Mouse (Mus musculus) CH12.LX (cell line): ENCODE measurements around the gene Slc31a1. TPM values are rescaled to one million over a fixed set of nuclear protein-coding genes. Genes with fewer than 3 reads are reported as not detected.

Experiments
- DNase-seq: peaks from one replicate; pipeline ENCODE4 v3.0.0-alpha.2; 2013; ENCODE audit errors: extremely low read depth
- H3K27ac ChIP-seq: 2 replicates; pipeline ENCODE4 v1.5.1; 2012; ENCODE audit warnings: low read depth, mild to moderate bottlenecking, control low read depth, moderate library complexity; ENCODE audit not compliant: insufficient read depth
- H3K27me3 ChIP-seq: replicated peaks from 2 replicates; pipeline ENCODE3; 2012; ENCODE audit warnings: inconsistent platforms
- H3K36me3 ChIP-seq, 2 experiments: replicated peaks in 1 of 2; 2 replicates each; pipeline versions ENCODE3 to v1.6.1; 2012; ENCODE audit warnings: inconsistent platforms in 1 of 2, low read length in 1 of 2, mild to moderate bottlenecking in 1 of 2, mixed read lengths in 1 of 2, moderate library complexity in 1 of 2; ENCODE audit not compliant: control insufficient read depth in 1 of 2, insufficient read depth in 1 of 2
- H3K4me1 ChIP-seq, 2 experiments: 2 replicates each; pipeline ENCODE4 v1.6.1; 2012; ENCODE audit warnings: inconsistent platforms in 1 of 2, moderate library complexity in 1 of 2; ENCODE audit not compliant: insufficient read depth in 2 of 2, control insufficient read depth in 1 of 2
- H3K4me2 ChIP-seq: 2 replicates; pipeline ENCODE4 v1.6.1; 2012; ENCODE audit warnings: low read depth, mild to moderate bottlenecking, control low read depth; ENCODE audit not compliant: poor library complexity, insufficient read depth, severe bottlenecking
- H3K4me3 ChIP-seq, 3 experiments: fragments of 150-350 bp in 1 of 3; sonication (generic) in 1 of 3; replicated peaks in 1 of 3; 2 replicates each; pipeline versions ENCODE3 to v1.5.1; 2011 to 2012; ENCODE audit warnings: low read depth in 2 of 3, low read length in 2 of 3, mild to moderate bottlenecking in 2 of 3, moderate library complexity in 2 of 3, control low read depth in 1 of 3, improper control_type of control experiment in 1 of 3, inconsistent platforms in 1 of 3, mixed read lengths in 1 of 3; ENCODE audit not compliant: poor library complexity in 1 of 3
- H3K79me2 ChIP-seq: replicated peaks from 2 replicates; pipeline ENCODE4 v1.6.1; 2012; ENCODE audit warnings: mild to moderate bottlenecking, moderate library complexity; ENCODE audit not compliant: control insufficient read depth, poor library complexity, insufficient read depth, severe bottlenecking; ENCODE audit errors: extremely low read depth
- H3K9ac ChIP-seq: 2 replicates; pipeline ENCODE4 v1.6.1; 2012; ENCODE audit warnings: low read depth, mild to moderate bottlenecking, control low read depth, moderate library complexity; ENCODE audit not compliant: insufficient read depth
- H3K9me3 ChIP-seq: replicated peaks from 2 replicates; pipeline ENCODE3; 2012; ENCODE audit warnings: low read length, inconsistent platforms, mixed read lengths
- CHD1 ChIP-seq: IDR thresholded peaks from 2 replicates; pipeline ENCODE4 v1.6.1; 2012; ENCODE audit warnings: low read depth, low read length, improper control_type of control experiment, inconsistent platforms
- CHD2 ChIP-seq: IDR thresholded peaks from 2 replicates; pipeline ENCODE4 v1.6.1; 2011; ENCODE audit warnings: low read length, improper control_type of control experiment
- CTCF ChIP-seq, 2 experiments: IDR thresholded peaks in 1 of 2; conservative IDR thresholded peaks in 1 of 2; 2 replicates each; pipeline ENCODE4 v1.5.1; 2011 to 2012; ENCODE audit warnings: low read depth in 2 of 2, low read length in 2 of 2, improper control_type of control experiment in 1 of 2, inconsistent platforms in 1 of 2, mild to moderate bottlenecking in 1 of 2, moderate library complexity in 1 of 2
- ELF1 ChIP-seq: IDR thresholded peaks from 2 replicates; pipeline ENCODE4 v1.6.1; 2014; ENCODE audit warnings: low read depth, mild to moderate bottlenecking, inconsistent platforms, low read length, improper control_type of control experiment
- EP300 ChIP-seq: IDR thresholded peaks from 2 replicates; pipeline ENCODE4 v1.6.1; 2011; ENCODE audit warnings: low read length, improper control_type of control experiment
- ETS1 ChIP-seq: conservative IDR thresholded peaks from 2 replicates; pipeline ENCODE4 v1.6.1; 2012; ENCODE audit warnings: low read depth, mild to moderate bottlenecking, inconsistent platforms, low read length, improper control_type of control experiment, moderate library complexity
- HCFC1 ChIP-seq: IDR thresholded peaks from 2 replicates; pipeline ENCODE4 v1.6.1; 2012; ENCODE audit warnings: low read depth, mild to moderate bottlenecking, inconsistent platforms, low read length, improper control_type of control experiment
- JUND ChIP-seq: conservative IDR thresholded peaks from 2 replicates; pipeline ENCODE4 v1.6.1; 2011; ENCODE audit warnings: low read depth, low read length, improper control_type of control experiment
- MAX ChIP-seq: IDR thresholded peaks from 2 replicates; pipeline ENCODE4 v1.6.1; 2011; ENCODE audit warnings: low read length, improper control_type of control experiment
- MAZ ChIP-seq: IDR thresholded peaks from 2 replicates; pipeline ENCODE4 v1.6.1; 2012; ENCODE audit warnings: low read depth, mild to moderate bottlenecking, inconsistent platforms, low read length, improper control_type of control experiment, moderate library complexity
- MEF2A ChIP-seq: IDR thresholded peaks from 2 replicates; pipeline ENCODE4 v1.6.1; 2014; ENCODE audit warnings: low read depth, mild to moderate bottlenecking, inconsistent platforms, low read length, improper control_type of control experiment, borderline replicate concordance
- MXI1 ChIP-seq: IDR thresholded peaks from 2 replicates; pipeline ENCODE4 v1.6.1; 2011; ENCODE audit warnings: mild to moderate bottlenecking, low read depth, low read length, improper control_type of control experiment
- MYC ChIP-seq: IDR thresholded peaks from 2 replicates; pipeline ENCODE4 v1.6.1; 2011; ENCODE audit warnings: low read depth, mild to moderate bottlenecking, improper control_type of control experiment, low read length
- NELFE ChIP-seq: IDR thresholded peaks from 2 replicates; pipeline ENCODE4 v1.6.1; 2011; ENCODE audit warnings: low read depth, low read length, improper control_type of control experiment
- NRF1 ChIP-seq: IDR thresholded peaks from 2 replicates; pipeline ENCODE4 v1.6.1; 2014; ENCODE audit warnings: low read depth, mild to moderate bottlenecking, inconsistent platforms, low read length, improper control_type of control experiment, moderate library complexity
- POLR2A ChIP-seq: IDR thresholded peaks from 2 replicates; pipeline ENCODE4 v1.6.1; 2011; ENCODE audit warnings: low read depth, mild to moderate bottlenecking, improper control_type of control experiment, low read length
- POLR2AphosphoS2 ChIP-seq: IDR thresholded peaks from 2 replicates; pipeline ENCODE4 v1.6.1; 2011; ENCODE audit warnings: low read depth, low read length, improper control_type of control experiment
- RAD21 ChIP-seq: IDR thresholded peaks from 2 replicates; pipeline ENCODE4 v1.6.1; 2011; ENCODE audit warnings: low read depth, mild to moderate bottlenecking, low read length, improper control_type of control experiment, moderate library complexity
- RCOR1 ChIP-seq: conservative IDR thresholded peaks from 2 replicates; pipeline ENCODE4 v1.6.1; 2012; ENCODE audit warnings: low read depth, mild to moderate bottlenecking, inconsistent platforms, low read length, improper control_type of control experiment
- TBP ChIP-seq: conservative IDR thresholded peaks from 2 replicates; pipeline ENCODE4 v1.6.1; 2011; ENCODE audit warnings: low read depth, low read length, improper control_type of control experiment
- USF2 ChIP-seq: conservative IDR thresholded peaks from 2 replicates; pipeline ENCODE4 v1.6.1; 2011; ENCODE audit warnings: low read depth, low read length, improper control_type of control experiment
- ZC3H11A ChIP-seq: IDR thresholded peaks from 2 replicates; pipeline ENCODE4 v1.6.1; 2012; ENCODE audit warnings: low read depth, mild to moderate bottlenecking, inconsistent platforms, low read length, improper control_type of control experiment
- ZMIZ1 ChIP-seq: IDR thresholded peaks from 2 replicates; pipeline ENCODE4 v1.6.1; 2012; ENCODE audit warnings: low read depth, mild to moderate bottlenecking, inconsistent platforms, low read length, improper control_type of control experiment
- dilution Hi-C: fragments of 300-500 bp; cut with MboI; formaldehyde crosslinking; loops from 2 replicates; pipeline ENCODE4 v1.14.3; 2020; ENCODE audit warnings: low sequenced_read_pairs; ENCODE audit not compliant: extremely low pct_unique_long_range_greater_than_20kb, extremely low pct_ligation_motif_present
- in situ Hi-C: fragments of 300-500 bp; cut with MboI; formaldehyde crosslinking; loops from 3 replicates; pipeline ENCODE4 v1.14.3; 2019; ENCODE audit warnings: low sequenced_read_pairs, low pct_ligation_motif_present, low pct_unique_long_range_greater_than_20kb, mixed read lengths
- polyA plus RNA-seq: library from polyadenylated mRNA; unstranded; fragments of >175 nt; gene quantifications from 2 replicates; pipeline ENCODE4 v1.2.1, GENCODE M21; 2012; ENCODE audit warnings: low read depth; ENCODE audit not compliant: insufficient read length
- total RNA-seq, 2 experiments: library from RNA; depleted of rRNA; stranded (reverse); fragments of 300-350 nt in 1 of 2; fragments of >200 nt in 1 of 2; gene quantifications; 2 replicates each; pipeline ENCODE4 v1.2.3; 2012 to 2014

Gene Slc31a1
- total and polyA plus RNA-seq, 3 experiments = 14.0 to 32.5 (median 19.7) TPM

- Histone ChIP-seq H3K79me2 (no peaks in the 10 kb centered on the region), H3K9me3 (no peaks in the 10 kb centered on the region), H3K9ac (no peak overlapping the region), H3K4me1 (peaks cover 5 to 46% of the 10 kb centered on the region in 2 experiments; a peak in 3 of 4 replicates), H3K4me3 (no peak overlapping the region), H3K4me2 (no peak overlapping the region), H3K27ac (no peak overlapping the region), H3K36me3 (peaks cover 38 to 72% of the 10 kb centered on the region in 2 experiments), H3K27me3 (no peaks in the 10 kb centered on the region)
- no peak for TF ChIP-seq MAX
- DNase-seq = no peak
- in situ Hi-C loops = no loop called here
- dilution Hi-C loops = no loop called here
These were observed 46.0 kb upstream of the Slc31a1 start for GRCm38 (mm10) chr4:62314516-62314915.

GRCm38 (mm10) chr4:62316456-62316855 is 44.1 kb upstream of the Slc31a1 start:
- no peaks in the 10 kb centered on the region for H3K27me3 ChIP-seq
- in situ Hi-C loops = no loop called here

GRCm38 (mm10) chr4:62318294-62318693 is 42.2 kb upstream of the Slc31a1 start:
- Histone ChIP-seq H3K4me1 (peaks cover 14 to 57% of the 10 kb centered on the region in 2 experiments), H3K36me3 (peaks cover 50 to 89% of the 10 kb centered on the region in 2 experiments), H3K4me2 (no peak overlapping the region), H3K9me3 (no peaks in the 10 kb centered on the region), H3K79me2 (no peaks in the 10 kb centered on the region), H3K27me3 (no peaks in the 10 kb centered on the region), H3K4me3 (no peak overlapping the region), H3K27ac (no peak overlapping the region), H3K9ac (no peak overlapping the region)
- no peak for DNase-seq
- in situ Hi-C loops (no loop called here), dilution Hi-C loops (no loop called here)
- TF ChIP-seq CHD2 = no peak
- TF ChIP-seq MEF2A = no peak
- no peak for TF ChIP-seq RAD21
- TF ChIP-seq RCOR1 = no peak
- TF ChIP-seq MXI1 = no peak
- no peak for TF ChIP-seq TBP
- TF ChIP-seq MAZ = no peak
- no peak for TF ChIP-seq ETS1
- TF ChIP-seq JUND = no peak
- TF ChIP-seq ELF1 = no peak
- no peak for TF ChIP-seq POLR2AphosphoS2
- no peak for TF ChIP-seq EP300
- no peak for TF ChIP-seq NELFE

More at GRCm38 (mm10) chr4:62316456-62316855, 44.1 kb upstream of the Slc31a1 start:
- DNase-seq = peak; percentile 36
- dilution Hi-C loops = no loop called here
- H3K9ac ChIP-seq = no peak overlapping the region
- H3K9me3 ChIP-seq = no peaks in the 10 kb centered on the region
- no peak overlapping the region for H3K27ac ChIP-seq
- no peaks in the 10 kb centered on the region for H3K79me2 ChIP-seq
- H3K4me3 ChIP-seq = no peak overlapping the region
- peaks cover 5 to 48% of the 10 kb centered on the region in 2 experiments; a peak in 3 of 4 replicates for H3K4me1 ChIP-seq
- TF ChIP-seq MAZ (no peak), USF2 (no peak), POLR2A (no peak), CTCF (conservative IDR thresholded peaks at IDR 0.05 in 1 of 2, IDR thresholded peaks at IDR 0.05 in 1 of 2; ENCODE audit: low read depth in 2 of 2, low read length in 2 of 2) (no peak), ELF1 (no peak), CHD1 (no peak), ZC3H11A (no peak), MYC (no peak), ZMIZ1 (no peak), NRF1 (no peak), HCFC1 (no peak)
- no peak overlapping the region for H3K4me2 ChIP-seq
- peaks cover 47 to 86% of the 10 kb centered on the region in 2 experiments for H3K36me3 ChIP-seq
